Mouse (Mus musculus) ovary, adult 18-20 months (tissue): ENCODE measurements around the gene Twnk.
A peak's percentile ranks its signal among the peaks of the same experiment; 100 is the strongest.

ENCODE experiments used
- DNase-seq: peaks from one replicate; pipeline ENCODE4 v3.0.0; 2022; ENCODE audit warnings: low spot score, mixed read lengths

Gene Twnk

DNA sequence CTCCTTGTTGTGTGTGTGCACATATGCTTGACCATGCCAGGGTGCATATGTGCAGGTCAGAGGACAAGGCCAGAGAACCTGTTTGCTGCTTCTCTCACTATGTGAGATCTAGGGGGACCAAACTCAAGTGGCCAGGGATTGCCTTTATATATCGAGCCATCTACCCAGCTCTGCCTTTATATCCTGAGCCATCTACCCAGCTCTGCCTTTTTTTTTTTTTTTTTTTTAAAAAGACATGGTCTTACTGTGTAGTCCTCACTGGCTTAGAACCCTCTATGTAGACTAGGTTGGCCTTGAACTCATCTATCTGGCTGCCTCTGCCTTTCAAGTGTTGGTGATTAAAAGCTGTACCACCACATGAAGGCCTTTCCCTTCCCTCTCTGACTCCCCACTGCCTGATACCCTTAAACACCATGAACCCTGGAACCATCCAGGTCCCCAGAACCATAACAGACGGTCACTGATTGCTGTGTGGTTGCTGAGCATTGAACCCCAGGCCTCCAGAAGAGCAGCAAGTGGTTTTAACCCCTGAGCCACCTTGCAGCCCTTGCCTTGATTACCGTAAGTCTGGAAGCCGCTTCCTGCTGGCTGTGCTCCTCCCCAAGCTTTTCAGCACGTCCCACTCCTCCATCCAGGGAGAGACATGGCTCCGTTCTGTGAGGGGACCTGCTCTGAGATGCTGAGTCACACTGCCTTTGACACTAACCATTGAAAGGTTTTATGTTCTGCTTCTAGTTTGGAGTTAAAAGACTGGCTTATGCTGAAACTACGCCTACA lies 1.5 kb upstream of the Twnk start:
- no peak for DNase-seq

DNA sequence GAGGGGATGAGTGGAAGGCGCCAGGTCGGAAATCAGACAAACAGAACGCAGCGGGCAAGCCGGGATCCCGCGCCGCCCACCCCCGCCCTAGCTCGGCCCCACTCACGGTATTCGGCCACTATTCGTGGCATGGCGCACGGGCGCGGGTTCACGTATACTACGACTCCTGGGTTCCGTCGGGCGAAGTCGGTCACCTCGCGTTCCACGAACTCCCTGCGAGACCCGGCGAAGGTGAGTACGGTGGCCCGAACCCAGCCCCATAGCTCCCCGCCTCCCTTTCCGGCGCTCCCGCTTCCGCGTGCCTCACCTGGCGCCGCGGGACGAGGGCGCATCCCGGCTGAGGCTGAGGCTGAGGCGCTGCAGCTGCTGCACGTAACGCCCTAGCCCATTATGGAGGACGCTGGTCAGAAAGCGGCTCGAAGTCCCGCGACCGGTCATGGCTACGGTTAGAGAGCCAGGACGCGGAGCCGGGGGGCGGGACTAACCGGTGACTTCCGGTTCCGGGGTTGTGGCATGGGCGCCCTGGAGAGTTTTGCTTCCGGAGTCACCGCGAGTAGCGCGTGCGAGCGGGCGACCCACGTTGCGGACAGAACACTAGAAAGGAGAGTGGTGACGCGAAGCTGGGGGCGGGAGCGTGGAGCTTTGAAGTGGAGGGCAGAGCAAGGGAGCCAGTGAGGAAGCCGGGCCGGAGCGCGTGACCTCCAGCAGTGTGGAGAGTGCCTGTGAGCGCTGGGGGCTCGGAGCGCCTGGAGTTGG lies 672 bp downstream of the Twnk start, which contains the start of gene Mrpl43:
Gene Mrpl43 (minus strand): TSS at position 486 of the 756 bp plus-strand sequence.
- peak; percentile 90 for DNase-seq

- DNase-seq, result no peak
These were observed 1.6 kb downstream of the Twnk start for GRCm38 (mm10) chr19:45007021-45007420.

- DNase-seq, result no peak
These were observed 2.1 kb downstream of the Twnk start for GRCm38 (mm10) chr19:45007425-45008191.

DNA sequence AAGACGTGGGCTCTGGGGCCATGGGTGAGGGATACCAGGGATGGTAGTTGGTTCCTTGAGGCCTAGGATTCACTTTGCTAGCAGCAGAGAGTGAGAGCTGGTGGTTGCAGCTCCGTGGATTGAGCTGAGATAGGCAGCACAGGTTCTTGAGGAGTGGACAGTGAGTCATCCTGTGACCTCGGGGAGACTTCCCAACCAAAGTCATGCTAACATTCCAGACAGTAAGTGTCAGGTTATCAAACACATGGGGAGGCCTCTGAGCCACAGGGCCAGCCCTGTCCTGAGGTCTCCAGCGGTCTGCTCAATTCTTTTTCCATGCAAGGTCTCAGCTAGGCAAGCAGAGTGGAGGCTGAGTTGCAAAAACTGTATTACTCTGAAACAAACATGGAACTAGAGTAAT lies 5.2 kb downstream of the Twnk start:
- DNase-seq, result no peak

DNA sequence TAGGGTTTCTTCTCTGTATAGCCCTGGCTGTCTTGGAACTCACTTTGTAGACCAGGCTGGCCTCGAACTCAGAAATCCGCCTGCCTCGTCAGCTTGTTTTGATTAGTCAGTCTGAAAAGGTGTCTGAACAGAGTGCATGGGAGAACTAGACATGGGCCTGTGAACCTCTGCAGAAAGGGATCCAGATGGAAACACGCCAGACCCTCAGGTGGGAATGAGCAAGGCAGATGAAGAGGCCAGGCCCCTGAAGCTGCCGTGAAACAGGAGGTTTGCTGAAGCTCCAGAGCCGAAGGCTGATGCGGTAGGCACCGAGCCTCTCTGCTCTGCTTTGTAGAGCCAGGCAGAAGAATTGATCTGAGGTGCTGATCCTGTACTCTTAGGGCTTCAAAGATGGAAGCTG lies 6.8 kb downstream of the Twnk start:
- DNase-seq, result no peak

DNA sequence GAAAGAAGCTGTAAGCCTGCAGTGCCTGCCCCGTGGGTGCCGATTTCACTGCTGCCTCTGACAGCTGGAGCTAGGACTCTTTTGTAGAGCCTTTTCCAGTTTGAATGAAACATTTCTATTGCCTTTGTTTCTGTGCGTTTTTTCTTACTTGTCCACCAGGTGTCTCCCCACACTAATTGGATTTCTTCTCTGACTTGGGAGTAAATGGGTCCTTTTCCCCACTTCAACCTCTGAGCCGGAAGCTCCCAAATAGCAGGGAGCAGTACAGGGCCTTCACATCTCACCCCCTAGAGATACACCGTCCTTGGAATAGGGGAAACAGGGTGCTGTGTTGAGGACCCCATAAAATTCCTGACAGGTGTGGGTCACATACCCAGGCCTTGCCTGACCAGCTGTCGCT lies 7.2 kb downstream of the Twnk start:
- DNase-seq, result no peak

DNA sequence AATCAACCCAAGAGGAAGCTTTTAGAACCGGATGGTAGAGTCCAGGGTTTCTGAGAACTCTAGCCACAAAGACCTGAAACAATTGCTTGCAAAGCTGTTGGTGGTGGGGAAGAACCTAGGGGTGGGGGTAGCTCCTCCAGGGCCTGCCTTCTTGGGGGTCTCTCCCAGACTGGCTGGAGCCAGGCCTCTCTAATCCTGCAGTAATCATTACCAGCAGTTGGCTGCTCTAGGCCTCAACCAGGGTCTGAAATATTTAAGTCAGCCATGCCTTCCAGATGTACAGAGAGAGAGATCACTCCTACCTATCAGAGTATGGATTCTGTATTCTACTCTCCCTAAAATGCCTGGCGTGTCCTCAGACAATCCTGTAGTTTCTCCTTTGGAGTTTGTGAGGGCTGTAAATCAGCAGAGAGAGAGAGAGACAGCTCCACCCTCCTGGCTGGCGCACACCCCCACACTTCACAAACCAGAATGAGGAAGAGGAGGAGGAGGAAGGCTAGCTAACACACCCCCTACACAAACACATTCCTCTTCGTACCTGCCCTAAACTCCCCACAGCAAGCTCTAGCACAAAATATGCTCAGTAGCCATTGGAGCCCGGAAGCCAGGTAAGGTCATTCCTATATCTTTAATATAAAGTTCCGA lies 8.2 kb downstream of the Twnk start:
- DNase-seq, result no peak

- no peak for DNase-seq
These were observed 9.0 kb downstream of the Twnk start, which contains the start of gene Lzts2 for GRCm38 (mm10) chr19:45014335-45014971. TSS of gene Lzts2 (plus strand) at chr19:45014414.

- peak; percentile 57 for DNase-seq
These were observed 9.5 kb downstream of the Twnk start for GRCm38 (mm10) chr19:45014981-45015402.

DNA sequence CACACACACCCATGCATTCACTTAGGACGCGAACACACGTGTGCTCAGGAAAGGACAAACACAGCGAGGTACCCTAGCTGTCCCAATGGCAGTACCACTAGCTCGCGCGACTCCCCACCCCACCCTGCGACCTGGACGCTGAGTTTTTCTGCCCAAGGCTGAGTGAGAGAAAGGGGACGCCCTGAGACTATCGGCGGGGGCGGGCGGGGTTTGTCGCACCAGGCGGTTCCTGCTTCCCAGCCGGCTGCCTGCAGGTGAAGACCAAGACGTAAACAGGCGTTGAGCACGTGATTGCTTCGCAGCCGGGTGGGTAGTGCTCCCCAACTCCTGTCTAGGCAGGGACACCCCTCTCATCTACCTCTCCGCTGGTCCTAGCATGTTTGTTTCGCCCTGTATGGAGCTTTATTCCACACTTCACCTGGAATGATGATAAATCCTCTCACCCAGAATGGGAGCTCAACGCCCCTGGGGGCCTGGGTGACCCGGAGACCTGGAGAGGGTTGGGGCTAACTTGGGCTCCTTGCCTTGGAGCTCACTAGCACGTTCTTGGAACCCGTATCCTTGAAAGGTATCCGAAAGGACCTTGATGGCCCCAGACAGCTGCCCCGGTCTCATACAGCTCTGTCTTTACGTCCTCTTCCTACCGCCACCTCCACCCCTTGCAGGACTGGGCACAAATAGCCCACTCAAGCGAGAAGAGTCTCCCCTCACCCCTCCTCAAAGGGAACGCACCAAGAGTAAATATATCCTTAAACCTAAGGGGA lies 10.2 kb downstream of the Twnk start:
- peak; percentile 62 for DNase-seq

DNA sequence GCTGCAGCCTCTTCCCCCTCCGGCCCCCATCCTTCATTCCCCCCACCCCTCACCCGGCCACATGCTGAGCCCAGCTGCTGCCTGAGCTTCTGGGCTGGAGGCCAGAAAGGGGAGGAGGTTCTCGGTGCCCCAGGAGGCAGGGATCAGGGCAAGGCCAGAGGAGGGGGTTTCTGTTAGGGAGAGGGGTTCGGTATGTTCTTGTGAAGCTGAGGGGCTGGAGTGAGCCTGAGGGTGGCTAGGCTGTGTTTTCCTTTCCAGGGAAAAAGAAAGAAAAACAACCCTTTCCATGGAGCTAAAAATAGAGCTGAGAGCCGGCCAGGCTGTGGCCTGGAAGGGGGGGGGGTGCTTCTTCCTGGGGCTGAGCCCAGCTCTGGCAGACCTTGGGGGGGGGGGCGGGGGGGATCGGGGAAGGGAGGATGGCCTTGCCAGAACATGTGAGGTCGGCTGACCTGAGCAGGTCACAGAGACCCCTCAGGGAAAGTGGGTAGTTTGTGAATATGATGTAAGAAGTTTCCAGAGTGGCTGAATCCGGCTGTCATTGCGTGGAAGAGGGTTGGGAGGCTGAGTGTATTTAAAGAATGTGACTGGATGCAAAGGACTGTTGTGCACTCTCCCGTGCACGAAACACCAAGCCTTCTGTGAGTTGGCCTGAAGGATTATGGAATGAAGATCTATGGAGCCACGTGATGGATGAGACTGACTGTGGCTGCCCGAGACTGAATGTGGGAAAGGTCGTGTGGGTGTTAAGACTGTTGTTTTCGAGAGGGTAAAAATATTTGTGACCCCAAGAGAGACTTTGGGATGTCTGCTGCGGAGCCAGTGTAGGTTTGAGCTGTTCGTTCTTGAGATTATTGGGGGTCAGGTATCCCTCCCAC lies 11.1 kb downstream of the Twnk start:
- DNase-seq, result peak; percentile 91

DNA sequence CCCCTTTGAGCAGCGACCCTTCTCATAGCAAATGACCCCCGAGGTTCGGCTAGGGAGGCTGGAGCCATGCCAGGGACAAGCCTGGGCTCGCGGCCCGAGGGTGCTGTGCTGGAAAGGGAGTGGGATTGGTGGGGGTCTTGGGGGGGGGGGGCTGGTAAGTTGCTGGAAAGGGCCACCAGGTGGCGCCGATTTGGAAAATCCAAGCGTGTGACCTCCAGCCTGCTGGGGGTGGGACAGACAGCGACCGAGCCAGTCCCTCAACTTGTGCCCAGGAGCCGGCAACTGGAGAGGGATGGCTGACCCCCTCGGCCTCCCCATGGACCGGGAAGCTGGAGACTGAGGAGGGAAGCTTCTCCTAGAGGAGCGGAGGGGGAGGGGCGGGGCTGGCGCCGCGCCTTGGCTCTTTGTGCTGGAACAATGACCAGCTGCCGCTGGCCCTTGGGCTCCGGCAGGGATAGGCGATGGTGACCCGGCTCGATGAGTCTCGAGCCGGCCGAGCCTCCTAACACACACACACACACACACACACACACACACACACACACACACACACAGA lies 11.8 kb downstream of the Twnk start:
- peak; percentile 75 for DNase-seq

GRCm38 (mm10) chr19:45017909-45018308 lies 12.4 kb downstream of the Twnk start:
- DNase-seq, result peak; percentile 88

GRCm38 (mm10) chr19:45018351-45018831 lies 12.9 kb downstream of the Twnk start:
- no peak for DNase-seq

- DNase-seq, result no peak
These were observed 14.9 kb downstream of the Twnk start for GRCm38 (mm10) chr19:45020348-45020747.

DNA sequence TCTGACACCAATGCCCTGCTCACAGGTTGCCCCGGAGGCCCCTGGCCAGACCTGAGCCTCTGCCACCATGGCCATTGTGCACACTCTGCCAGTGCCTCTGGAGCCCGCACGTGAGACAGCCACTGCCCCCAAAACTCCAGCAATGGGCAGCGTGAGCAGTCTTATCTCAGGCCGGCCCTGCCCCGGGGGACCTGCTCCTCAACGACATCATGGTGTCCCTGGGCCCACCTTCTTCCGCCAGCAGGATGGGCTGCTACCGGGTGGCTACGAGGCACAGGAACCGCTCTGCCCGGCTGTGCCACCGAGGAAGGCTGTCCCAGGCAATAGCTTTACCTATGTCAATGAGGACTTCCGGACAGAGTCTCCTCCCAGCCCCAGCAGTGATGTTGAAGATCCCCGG lies 15.9 kb downstream of the Twnk start:
- DNase-seq, result no peak

- no peak for DNase-seq
These were observed 18.5 kb downstream of the Twnk start for GRCm38 (mm10) chr19:45023993-45024392.

- no peak for DNase-seq
These were observed 19.3 kb downstream of the Twnk start for GRCm38 (mm10) chr19:45024775-45025174.
